Mouse (Mus musculus): ENCODE results near the gene Atp4a.

DNA sequence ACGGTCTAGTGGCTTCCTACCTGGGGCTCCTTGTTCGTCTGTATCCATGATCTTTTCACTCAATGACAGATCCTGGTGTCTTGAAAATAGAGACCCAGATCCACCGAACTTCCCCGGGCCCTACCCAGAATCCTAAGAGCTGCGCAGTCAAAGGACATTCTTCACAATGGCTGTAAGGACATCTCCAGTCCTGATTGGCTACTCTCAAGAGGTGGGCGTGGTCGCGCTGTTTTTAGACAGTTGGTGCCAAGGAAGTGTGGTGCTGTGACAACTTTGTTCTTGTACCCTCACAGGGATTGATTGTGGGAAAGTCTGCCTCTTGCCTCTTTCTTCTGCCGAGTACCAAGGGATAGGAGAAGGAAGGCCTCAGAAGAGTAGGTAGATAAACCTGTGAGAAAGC is 40.5 kb upstream of the Atp4a start, which contains the start of gene Pmis2:
- TF ChIP-seq POLR2A (IDR thresholded peaks at IDR 0.05; ENCODE audit: insufficient read length, low read depth) (no peak), CEBPB (IDR thresholded peaks at IDR 0.05; ENCODE audit: insufficient read depth, poor library complexity, severe bottlenecking) (no peak), MYOD1 (IDR thresholded peaks at IDR 0.05; ENCODE audit: control insufficient read depth in 1 of 3, insufficient read length in 2 of 3, low read depth in 2 of 3) (no peak), POLR2AphosphoS2 (IDR thresholded peaks at IDR 0.05; ENCODE audit: insufficient read length, low read depth) (no peak)

All from myocyte (in vitro differentiated cells).